Mouse (Mus musculus) urinary bladder, postnatal 25 days (tissue): ENCODE data around the gene Vwa3b.
A peak's percentile ranks its signal among the peaks of the same experiment; 100 is the strongest.

ENCODE experiments used
- DNase-seq: peaks from one replicate; pipeline ENCODE4 v3.0.0; 2022; ENCODE audit warnings: low spot score

Vwa3b gene

DNA sequence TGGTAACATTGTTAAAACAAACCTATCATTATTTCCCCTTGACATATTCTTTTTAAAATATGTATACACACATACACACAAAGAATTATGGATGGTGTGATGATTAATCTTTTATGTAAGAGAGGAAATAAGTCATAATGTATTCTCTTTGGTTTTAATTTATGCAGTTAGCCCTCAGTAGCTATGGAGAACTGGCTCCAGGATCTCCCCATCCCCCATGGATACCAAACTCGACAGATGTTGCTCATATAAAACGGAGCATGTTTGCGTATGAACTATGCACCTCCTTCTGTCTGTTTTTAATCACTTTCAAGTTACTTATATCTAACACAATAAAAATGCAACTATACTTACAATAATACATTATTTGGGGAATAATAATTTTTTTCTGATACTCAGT is 96.4 kb downstream of the Vwa3b start:
- no peak for DNase-seq

DNA sequence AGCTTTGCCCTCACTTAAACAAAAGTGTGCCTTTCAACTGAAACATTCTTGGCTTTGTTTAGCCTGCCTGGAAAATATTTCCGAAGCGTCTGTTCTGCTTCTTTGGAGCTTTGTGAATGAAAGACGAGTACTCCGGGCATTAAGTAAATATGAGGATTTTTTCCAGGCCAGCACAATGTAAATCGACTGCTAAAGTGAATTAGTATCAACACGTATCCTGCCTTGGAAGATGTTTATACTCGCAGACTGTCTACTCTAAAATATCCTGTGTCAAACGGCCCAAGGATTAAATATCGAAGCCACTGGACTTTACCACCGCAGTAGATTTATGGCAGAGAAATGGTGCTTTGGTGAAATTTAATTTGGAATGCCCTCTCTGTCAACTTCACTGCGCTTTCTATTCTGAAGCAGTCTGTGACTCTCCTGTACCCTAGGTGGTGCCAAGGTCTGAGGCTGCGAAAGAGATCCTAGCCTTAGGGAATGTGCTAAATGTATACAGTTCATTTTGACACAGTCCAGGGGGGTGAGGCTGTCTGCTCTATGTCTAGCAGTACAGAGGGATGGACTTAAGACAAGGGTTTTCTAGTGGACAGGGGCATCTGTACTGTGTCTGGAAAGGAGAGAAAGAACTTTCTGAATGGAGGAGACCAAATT is 98.4 kb downstream of the Vwa3b start:
- no peak for DNase-seq

DNA sequence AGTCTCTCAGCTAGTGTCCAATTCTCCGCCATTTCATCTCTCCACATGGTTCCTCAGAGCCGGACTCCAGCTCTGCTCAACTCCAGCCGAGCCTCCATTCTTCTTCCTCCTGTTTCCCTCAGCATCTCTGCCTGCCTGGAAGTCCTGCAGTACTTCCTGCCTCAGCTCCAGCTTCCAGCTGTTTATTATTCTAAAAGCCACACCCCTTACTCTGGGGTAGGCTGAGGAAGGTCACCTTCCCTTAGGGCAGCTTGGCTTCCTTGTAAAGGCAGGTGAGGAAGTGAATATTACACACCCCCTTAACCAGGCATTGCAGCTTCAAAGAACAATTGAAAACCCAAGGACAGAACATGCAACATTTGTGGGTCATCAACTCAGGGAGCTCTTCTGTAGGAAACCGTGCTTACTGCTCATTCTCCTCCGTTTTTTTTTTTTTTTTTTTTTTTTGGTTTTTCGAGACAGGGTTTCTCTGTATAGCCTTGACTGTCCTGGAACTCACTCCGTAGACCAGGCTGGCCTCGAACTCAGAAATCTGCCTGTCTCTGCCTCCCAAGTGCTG is 103.7 kb downstream of the Vwa3b start:
- no peak for DNase-seq

DNA sequence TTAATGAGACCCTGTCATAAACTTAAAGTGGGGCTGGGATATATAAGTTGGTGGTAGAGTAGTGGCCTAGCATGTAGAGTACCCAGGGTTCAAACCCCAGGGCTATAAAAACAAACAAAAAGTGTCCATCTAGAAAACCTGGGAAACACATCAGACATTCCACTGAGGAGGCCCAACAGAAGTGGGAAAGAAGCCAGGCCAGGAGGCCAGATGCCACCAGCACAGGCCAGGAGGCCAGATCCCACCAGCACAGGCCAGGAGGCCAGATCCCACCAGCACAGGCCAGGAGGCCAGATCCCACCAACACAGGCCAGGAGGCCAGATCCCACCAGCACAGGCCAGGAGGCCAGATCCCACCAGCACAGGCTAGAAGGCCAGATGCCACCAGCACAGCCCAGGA is 104.8 kb downstream of the Vwa3b start:
- no peak for DNase-seq

DNA sequence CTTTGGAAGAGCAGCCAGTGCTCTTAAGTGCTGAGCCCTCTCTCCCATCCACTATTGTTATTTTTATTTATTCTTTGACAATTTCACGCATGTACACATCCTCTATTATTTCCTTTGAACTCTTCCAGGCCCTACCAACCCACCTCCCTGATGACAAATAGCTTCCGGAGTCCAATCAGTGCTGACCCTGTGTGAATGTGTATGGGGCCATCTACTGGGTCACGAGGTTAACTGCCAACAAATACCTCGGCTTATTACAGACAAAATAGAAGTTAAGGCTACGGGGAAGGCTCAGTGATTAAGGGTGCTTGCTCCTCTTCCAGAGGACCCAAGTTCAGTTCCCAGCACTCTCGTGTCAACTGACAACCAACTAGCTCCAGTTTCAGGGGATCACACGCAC is 106.0 kb downstream of the Vwa3b start:
- no peak for DNase-seq

- no peak for DNase-seq
These were observed 119.6 kb downstream of the Vwa3b start for GRCm38 (mm10) chr1:37145966-37146365.

DNA sequence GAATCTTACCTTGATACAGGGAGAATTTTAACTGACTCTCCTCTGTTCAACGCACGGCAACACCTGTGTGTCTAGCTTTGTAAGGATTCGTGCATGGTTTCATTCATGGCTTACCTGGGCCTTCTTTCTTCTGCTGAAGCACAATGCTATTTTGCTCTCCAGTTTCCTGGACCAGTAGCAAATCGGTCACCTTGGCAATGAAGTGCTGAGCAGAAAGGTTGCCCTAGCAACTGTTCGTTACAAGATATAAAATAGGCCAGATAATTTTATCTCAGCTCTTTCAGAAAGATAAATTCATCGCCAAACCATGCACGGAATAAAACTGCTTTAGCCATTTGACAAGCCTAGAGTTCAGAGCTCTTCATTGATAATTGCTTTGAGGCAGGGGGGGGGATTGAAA is 123.5 kb downstream of the Vwa3b start:
- no peak for DNase-seq

GRCm38 (mm10) chr1:37151896-37152295 is 125.5 kb downstream of the Vwa3b start:
- no peak for DNase-seq

DNA sequence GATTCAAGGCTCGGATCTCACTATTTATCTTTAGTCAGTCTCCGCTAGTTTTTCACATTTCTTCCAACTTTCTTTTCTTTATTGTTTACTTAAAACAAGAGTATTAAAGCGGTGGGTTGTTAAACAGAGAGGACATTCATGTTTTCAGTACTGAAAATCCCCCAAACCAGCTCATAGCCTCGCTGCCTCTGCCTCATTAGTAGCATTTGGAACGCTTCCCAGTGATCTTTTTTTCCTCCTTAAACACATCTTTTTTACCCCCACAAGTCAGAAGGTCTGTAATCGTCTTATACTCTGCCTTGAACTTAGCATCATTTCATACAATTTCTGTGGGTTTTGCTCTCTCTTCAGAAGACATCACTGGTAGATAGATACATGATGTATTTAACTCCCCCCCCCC is 139.7 kb downstream of the Vwa3b start:
- DNase-seq = no peak

DNA sequence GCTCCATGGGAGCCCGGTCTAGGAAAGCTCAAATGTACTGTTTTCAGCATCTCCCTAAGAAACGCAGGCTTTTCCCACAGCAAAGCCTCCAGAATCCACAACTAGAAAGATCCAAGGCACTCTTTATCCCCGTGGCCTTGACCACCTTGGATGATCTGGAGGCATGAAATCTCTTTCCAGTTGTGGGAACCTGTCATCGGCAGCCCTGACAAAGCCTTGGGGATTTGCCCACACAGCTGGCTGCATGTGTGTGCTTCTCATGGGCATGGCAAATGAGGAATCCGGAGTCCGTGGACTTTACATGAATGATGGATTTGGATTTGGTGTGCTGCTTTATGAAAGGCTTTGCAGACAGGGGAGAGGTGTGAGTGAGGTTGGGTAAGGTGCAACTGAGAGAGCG is 141.5 kb downstream of the Vwa3b start:
- DNase-seq = no peak

GRCm38 (mm10) chr1:37177874-37178273 is 151.5 kb downstream of the Vwa3b start:
- no peak for DNase-seq

GRCm38 (mm10) chr1:37179852-37180251 is 153.5 kb downstream of the Vwa3b start:
- no peak for DNase-seq

- no peak for DNase-seq
These were observed 160.7 kb downstream of the Vwa3b start for GRCm38 (mm10) chr1:37187050-37187449.

GRCm38 (mm10) chr1:37194607-37195006 is 168.2 kb downstream of the Vwa3b start:
- no peak for DNase-seq

- no peak for DNase-seq
These were observed 175.0 kb downstream of the Vwa3b start for GRCm38 (mm10) chr1:37201406-37201805.

- no peak for DNase-seq
These were observed 181.3 kb downstream of the Vwa3b start for GRCm38 (mm10) chr1:37207743-37208142.

DNA sequence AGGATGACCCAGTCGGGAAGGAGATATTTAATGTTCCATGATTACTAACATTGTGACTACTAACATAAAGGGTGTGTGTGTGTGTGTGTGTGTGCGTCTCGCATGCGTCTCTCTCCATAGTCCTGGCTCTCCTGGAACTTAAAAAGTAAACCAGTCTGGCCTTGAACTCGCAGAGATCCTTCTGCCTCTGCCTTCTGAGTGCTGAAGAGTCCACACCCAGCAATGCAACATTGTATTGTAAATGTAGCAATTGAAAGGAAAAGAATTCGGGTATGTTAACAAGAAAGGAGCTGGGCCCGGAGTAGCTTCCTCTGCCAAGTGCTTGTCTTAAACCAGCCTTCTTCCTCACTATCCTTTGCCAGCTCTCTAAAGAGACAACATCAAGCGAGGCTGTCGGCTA is 186.0 kb downstream of the Vwa3b start:
- DNase-seq = no peak

GRCm38 (mm10) chr1:37214144-37214543 is 187.7 kb downstream of the Vwa3b start, which contains the start of gene Cnga3:
Cnga3 (plus strand) TSS chr1:37214434.
- DNase-seq = no peak

DNA sequence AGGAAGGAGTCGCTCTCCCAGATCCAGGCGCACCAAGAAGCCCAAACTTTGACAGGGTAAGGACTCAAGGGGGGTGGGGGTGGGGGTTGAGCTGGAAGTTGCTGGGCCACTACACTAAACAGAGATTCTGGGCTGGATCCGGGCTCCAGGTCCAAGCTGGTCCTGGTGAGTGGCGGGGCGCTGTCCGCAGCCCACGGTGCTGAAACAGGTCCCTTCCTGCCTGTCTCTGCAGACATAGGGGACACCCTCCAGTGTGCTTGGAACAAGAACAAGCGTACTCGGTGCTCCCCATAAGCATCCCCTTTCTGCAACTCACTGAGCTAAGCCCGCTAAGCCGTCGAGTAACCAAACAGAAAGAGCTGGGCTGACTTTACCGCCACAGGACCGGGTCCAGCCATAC is 192.0 kb downstream of the Vwa3b start:
- DNase-seq = peak; percentile 50

DNA sequence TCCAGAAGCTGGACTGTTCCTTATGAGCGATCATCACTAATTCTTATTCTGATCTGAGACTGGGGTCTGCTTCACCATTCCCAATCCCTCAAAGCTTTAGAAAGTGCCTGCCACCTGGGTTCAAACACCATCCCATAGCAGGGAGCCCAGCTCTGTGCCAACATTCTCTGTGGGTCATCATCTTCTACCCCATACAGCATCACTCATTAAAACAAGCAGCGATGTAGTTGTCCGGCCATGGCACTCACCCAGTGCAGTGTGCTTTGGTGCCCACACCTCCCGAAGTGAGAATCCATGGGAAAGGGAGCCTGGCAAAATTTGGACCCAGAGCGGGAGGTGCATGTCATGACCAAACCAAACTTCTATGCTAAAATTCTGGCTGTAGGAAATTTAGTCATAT is 193.2 kb downstream of the Vwa3b start:
- no peak for DNase-seq

DNA sequence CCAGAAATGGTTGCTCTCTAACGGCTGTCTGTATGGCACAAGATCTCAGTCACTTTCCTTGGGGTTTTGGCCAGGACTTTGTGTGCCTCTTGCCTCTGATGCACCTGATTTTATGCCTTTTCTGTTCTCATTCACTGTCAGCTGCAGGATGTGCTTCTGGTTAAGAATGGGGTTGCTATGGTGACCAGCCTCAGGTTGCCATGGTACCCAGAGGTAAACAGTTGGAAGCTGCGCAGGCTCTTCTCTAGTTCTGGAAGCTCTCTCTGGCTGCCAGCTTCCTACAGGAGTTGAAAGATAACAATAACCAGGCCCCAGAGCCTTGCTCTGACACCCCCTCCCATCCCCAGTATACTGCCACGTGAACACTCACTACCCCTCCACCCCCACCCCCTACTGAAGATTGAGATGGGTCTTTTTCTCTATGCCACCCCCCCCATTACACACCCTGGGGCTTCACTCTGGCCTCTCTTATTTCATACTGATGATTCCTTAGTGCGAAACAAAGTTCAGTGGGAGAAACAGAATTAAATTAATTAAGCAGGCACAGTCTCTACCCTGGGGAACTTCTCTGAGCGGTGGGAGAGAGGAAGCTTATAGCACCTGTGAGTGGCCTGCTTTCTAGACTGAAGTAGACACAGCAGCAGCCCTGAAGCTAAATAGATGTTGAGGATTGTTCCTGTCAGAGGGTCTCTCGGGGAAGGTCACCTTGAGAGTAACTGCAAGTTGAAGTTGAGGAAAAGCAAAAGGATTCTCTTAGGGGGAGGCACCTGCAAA is 193.9 kb downstream of the Vwa3b start:
- no peak for DNase-seq

GRCm38 (mm10) chr1:37222002-37222401 is 195.6 kb downstream of the Vwa3b start:
- no peak for DNase-seq

DNA sequence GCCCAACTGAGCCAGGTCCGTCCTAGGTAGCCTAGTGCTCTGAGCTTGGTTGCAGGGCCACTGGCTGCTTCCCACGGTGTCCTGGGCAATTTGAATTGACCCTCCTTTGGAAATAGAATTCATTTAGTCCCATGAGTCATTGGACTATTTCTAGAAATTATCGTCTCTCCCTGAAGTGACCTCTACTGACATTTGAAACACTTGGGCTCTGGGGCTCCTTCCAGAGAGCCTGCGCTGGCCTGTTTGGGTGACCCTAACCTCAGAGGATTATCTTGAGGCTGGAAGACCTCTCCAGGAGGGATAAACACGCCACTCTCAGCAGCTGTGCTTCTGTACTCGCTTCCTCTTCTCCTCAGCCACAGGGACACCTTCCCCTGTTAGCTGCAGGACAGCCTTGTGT is 204.0 kb downstream of the Vwa3b start:
- DNase-seq = no peak
